Mouse (Mus musculus): ENCODE data around the gene Irgm1.

GRCm38 (mm10) chr11:48862784-48863319 is 8.6 kb downstream of the Irgm1 start:
- TF ChIP-seq MAFK (IDR thresholded peaks at IDR 0.05; ENCODE audit: insufficient read depth, low read depth, low read length) (no peak), ZC3H11A (IDR thresholded peaks at IDR 0.05; ENCODE audit: borderline replicate concordance, low read depth, low read length) (no peak), ZNF384 (IDR thresholded peaks at IDR 0.05; ENCODE audit: low read depth, low read length) (no peak), HCFC1 (IDR thresholded peaks at IDR 0.05; ENCODE audit: borderline replicate concordance, insufficient read depth, low read length) (no peak)
